Mouse (Mus musculus): Measurements from ENCODE around the gene Satl1. TPM values are rescaled to one million over a fixed set of nuclear protein-coding genes. Genes with fewer than 3 reads are reported as not detected.
"Not testable (repeated sequence)": the region's sequence is repeated elsewhere in the genome, so short reads cannot be mapped to it uniquely, and the experiment has no call there.

Satl1 gene
- polyA plus RNA-seq (2012; rRNA removed) (not detected in 2 replicates), polyA plus RNA-seq (2014; fragmentation: Nextera tagmentation; extraction: Ambion mirVana) (not detected in 2 replicates)

- H3K9ac ChIP-seq (ENCODE audit: low read depth, low read length, severe bottlenecking) = no peak within 1 kb of the TSS
- no peaks in the 10 kb centered on the region for H3K36me3 ChIP-seq (ENCODE audit: control insufficient read depth, insufficient read depth, low read length)
- WGBS = 81% methylated on average over 3 of the region's 3 CpGs
- no peaks in the 10 kb centered on the region for H3K27me3 ChIP-seq (ENCODE audit: control insufficient read depth, insufficient read depth, low read length)
- H3K4me3 ChIP-seq (replicated peaks; ENCODE audit: low read length) = no peak within 1 kb of the TSS
- no peaks in the 10 kb centered on the region for H3K9me3 ChIP-seq (ENCODE audit: control insufficient read depth, low read length)
- no peak within 1 kb of the TSS for H3K4me2 ChIP-seq (replicated peaks; ENCODE audit: low read depth, low read length, severe bottlenecking)
- TF ChIP-seq POLR2A (IDR thresholded peaks at IDR 0.05; ENCODE audit: borderline replicate concordance, extremely low read depth, insufficient read depth, insufficient read length) = no peak
- no peak for ATAC-seq (ENCODE audit: low FRiP score, low read depth)
- H3K27ac ChIP-seq (replicated peaks; ENCODE audit: low read depth, low read length) = no peak within 1 kb of the TSS
- no peaks in the 10 kb centered on the region for H3K4me1 ChIP-seq (ENCODE audit: control insufficient read depth, insufficient read depth, low read length)
- no peak for DNase-seq (ENCODE audit: low spot score)
These were observed at the start of gene Satl1 for GRCm38 (mm10) chrX:112406679-112407078. TSS of gene Satl1 (minus strand) at chrX:112406779.

DNA sequence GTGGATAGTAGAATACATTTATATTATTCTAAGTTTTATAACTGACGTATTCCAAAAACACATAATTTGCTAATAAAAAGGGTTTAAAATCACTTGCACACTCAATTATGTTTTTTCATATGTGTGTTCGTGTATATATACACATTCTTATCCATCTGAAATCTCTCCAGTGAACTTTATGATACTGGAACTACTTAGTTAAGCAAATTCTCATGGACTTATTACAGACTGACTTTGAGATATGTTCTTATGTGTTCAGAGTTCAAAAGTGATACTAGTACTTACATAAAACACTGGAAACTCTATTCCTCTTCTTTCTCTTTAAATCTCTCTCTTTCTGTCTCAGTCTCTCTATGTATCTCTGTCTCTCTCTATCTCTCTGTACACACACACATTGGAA lies 31.5 kb upstream of the Satl1 start:
- no peak overlapping the region for H3K9ac ChIP-seq (ENCODE audit: low read depth, low read length, severe bottlenecking)
- WGBS = 71% methylated on average over 2 of the region's 2 CpGs
- H3K4me2 ChIP-seq (replicated peaks; ENCODE audit: low read depth, low read length, severe bottlenecking) = no peak overlapping the region
- H3K36me3 ChIP-seq (ENCODE audit: control insufficient read depth, insufficient read depth, low read length) = no peaks in the 10 kb centered on the region
- H3K4me3 ChIP-seq (replicated peaks; ENCODE audit: low read length) = no peak overlapping the region
- no peaks in the 10 kb centered on the region for H3K4me1 ChIP-seq (ENCODE audit: control insufficient read depth, insufficient read depth, low read length)
- ATAC-seq (ENCODE audit: low FRiP score, low read depth) (no peak), DNase-seq (ENCODE audit: low spot score) (no peak)
- no peak for TF ChIP-seq POLR2A (IDR thresholded peaks at IDR 0.05; ENCODE audit: borderline replicate concordance, extremely low read depth, insufficient read depth, insufficient read length)
- H3K27me3 ChIP-seq (ENCODE audit: control insufficient read depth, insufficient read depth, low read length) = no peaks in the 10 kb centered on the region
- no peak overlapping the region for H3K27ac ChIP-seq (replicated peaks; ENCODE audit: low read depth, low read length)
- no peaks in the 10 kb centered on the region for H3K9me3 ChIP-seq (ENCODE audit: control insufficient read depth, low read length)

DNA sequence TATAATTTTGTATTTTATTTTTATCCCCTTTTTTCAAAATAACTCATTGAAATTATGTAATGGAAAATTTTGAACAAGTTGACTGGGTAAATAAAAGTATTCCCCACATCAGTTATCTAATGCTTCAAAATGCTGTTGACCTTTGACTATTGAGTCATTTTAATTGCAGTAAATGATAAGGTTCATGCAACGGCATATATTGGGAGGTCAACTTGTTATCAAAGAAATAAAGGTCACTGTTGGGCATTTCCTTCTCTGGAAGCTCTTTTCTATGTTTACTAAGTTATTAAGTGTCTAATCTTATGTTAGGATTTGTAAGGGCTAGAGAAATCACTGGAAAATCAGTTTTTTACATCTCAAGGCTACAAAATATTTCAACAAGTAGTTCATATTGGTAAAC lies 31.0 kb upstream of the Satl1 start:
- Histone ChIP-seq H3K9me3 (ENCODE audit: control insufficient read depth, low read length) (no peaks in the 10 kb centered on the region), H3K27me3 (ENCODE audit: control insufficient read depth, insufficient read depth, low read length) (no peaks in the 10 kb centered on the region), H3K36me3 (ENCODE audit: control insufficient read depth, insufficient read depth, low read length) (no peaks in the 10 kb centered on the region), H3K4me3 (replicated peaks; ENCODE audit: low read length) (no peak overlapping the region), H3K9ac (ENCODE audit: low read depth, low read length, severe bottlenecking) (no peak overlapping the region), H3K4me2 (replicated peaks; ENCODE audit: low read depth, low read length, severe bottlenecking) (no peak overlapping the region), H3K4me1 (ENCODE audit: control insufficient read depth, insufficient read depth, low read length) (no peaks in the 10 kb centered on the region), H3K27ac (replicated peaks; ENCODE audit: low read depth, low read length) (no peak overlapping the region)
- WGBS = 80% methylated on average over 1 of the region's 1 CpGs
- ATAC-seq (ENCODE audit: low FRiP score, low read depth) (no peak), DNase-seq (ENCODE audit: low spot score) (no peak)
- no peak for TF ChIP-seq POLR2A (IDR thresholded peaks at IDR 0.05; ENCODE audit: borderline replicate concordance, extremely low read depth, insufficient read depth, insufficient read length)

- WGBS = 45% methylated on average over 2 of the region's 2 CpGs
- not testable (repeated sequence) for ATAC-seq (ENCODE audit: low FRiP score, low read depth)
These were observed 16.4 kb upstream of the Satl1 start for GRCm38 (mm10) chrX:112422998-112423397.

GRCm38 (mm10) chrX:112412309-112412708 lies 5.7 kb upstream of the Satl1 start:
- no peaks in the 10 kb centered on the region for H3K9me3 ChIP-seq (ENCODE audit: control insufficient read depth, low read length)
- 61% methylated on average over 2 of the region's 2 CpGs for WGBS
- no peak for TF ChIP-seq POLR2A (IDR thresholded peaks at IDR 0.05; ENCODE audit: borderline replicate concordance, extremely low read depth, insufficient read depth, insufficient read length)

More at GRCm38 (mm10) chrX:112422998-112423397, 16.4 kb upstream of the Satl1 start:
- not testable (repeated sequence) for H3K27ac ChIP-seq (replicated peaks; ENCODE audit: low read depth, low read length); H3K36me3 ChIP-seq (ENCODE audit: control insufficient read depth, insufficient read depth, low read length); H3K4me2 ChIP-seq (replicated peaks; ENCODE audit: low read depth, low read length, severe bottlenecking); H3K4me3 ChIP-seq (replicated peaks; ENCODE audit: low read length); H3K9me3 ChIP-seq (ENCODE audit: control insufficient read depth, low read length); H3K4me1 ChIP-seq (ENCODE audit: control insufficient read depth, insufficient read depth, low read length); H3K27me3 ChIP-seq (ENCODE audit: control insufficient read depth, insufficient read depth, low read length); H3K9ac ChIP-seq (ENCODE audit: low read depth, low read length, severe bottlenecking)
- peak; percentile 59 for DNase-seq (ENCODE audit: low spot score)

DNA sequence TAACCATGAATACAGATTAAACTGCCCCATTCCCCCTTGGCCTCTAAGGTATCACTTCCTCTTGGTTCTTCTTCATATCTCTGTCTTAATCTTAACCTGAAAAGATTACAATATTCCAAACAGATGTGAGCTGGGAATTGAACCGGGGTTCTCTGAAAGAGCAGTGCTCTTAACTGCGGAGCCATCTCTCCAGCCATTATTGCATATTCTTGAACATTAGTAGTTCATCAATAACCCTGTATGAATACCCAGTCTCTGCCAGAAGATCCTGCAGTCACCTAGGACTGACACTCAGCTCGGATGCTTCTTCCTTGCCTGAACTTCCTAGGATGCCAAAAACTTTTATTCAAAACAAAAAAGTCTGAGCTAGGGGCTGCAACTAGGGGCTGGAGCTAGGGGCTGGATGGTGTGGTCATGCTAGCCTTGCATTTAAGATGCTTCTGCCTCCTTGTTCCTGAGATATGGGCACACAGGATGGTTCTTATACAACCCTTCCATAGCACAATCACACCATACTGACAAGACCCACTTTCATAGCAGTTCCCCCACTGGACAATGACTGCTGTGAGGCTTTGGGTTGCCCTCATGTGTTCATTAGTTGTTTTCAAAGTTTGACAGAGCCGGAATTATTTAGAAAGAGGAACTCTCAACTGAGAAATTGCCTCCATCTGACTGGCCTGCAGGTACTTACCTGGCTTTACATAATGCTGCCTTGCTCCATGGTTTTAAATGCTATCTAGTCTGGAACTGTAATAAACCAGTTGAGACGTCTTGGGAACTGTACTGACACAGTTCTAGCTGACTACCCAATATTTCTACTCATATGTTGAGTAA lies 35.8 kb downstream of the Satl1 start:
- not testable (repeated sequence) for H3K9me3 ChIP-seq (ENCODE audit: control insufficient read depth, low read length); H3K36me3 ChIP-seq (ENCODE audit: control insufficient read depth, insufficient read depth, low read length); H3K27ac ChIP-seq (replicated peaks; ENCODE audit: low read depth, low read length); H3K4me1 ChIP-seq (ENCODE audit: control insufficient read depth, insufficient read depth, low read length); H3K4me2 ChIP-seq (replicated peaks; ENCODE audit: low read depth, low read length, severe bottlenecking); H3K27me3 ChIP-seq (ENCODE audit: control insufficient read depth, insufficient read depth, low read length); H3K4me3 ChIP-seq (replicated peaks; ENCODE audit: low read length); H3K9ac ChIP-seq (ENCODE audit: low read depth, low read length, severe bottlenecking)
- ATAC-seq (ENCODE audit: low FRiP score, low read depth) = peak; percentile 95
- WGBS = 86% methylated on average over 5 of the region's 5 CpGs
- DNase-seq (ENCODE audit: low spot score) = peak; percentile 25

More at GRCm38 (mm10) chrX:112412309-112412708, 5.7 kb upstream of the Satl1 start:
- H3K4me3 ChIP-seq (replicated peaks; ENCODE audit: low read length) = no peak overlapping the region
- no peak overlapping the region for H3K4me2 ChIP-seq (replicated peaks; ENCODE audit: low read depth, low read length, severe bottlenecking)
- ATAC-seq (ENCODE audit: low FRiP score, low read depth) (no peak), DNase-seq (ENCODE audit: low spot score) (no peak)
- no peaks in the 10 kb centered on the region for H3K4me1 ChIP-seq (ENCODE audit: control insufficient read depth, insufficient read depth, low read length)
- no peaks in the 10 kb centered on the region for H3K27me3 ChIP-seq (ENCODE audit: control insufficient read depth, insufficient read depth, low read length)
- no peaks in the 10 kb centered on the region for H3K36me3 ChIP-seq (ENCODE audit: control insufficient read depth, insufficient read depth, low read length)
- no peak overlapping the region for H3K27ac ChIP-seq (replicated peaks; ENCODE audit: low read depth, low read length)
- H3K9ac ChIP-seq (ENCODE audit: low read depth, low read length, severe bottlenecking) = no peak overlapping the region

Data from limb, embryonic 14.5 days (tissue).